Mouse (Mus musculus): ENCODE measurements at regions not wholly inside any gene's neighbourhood (a gene's known extent, or its start where the extent isn't known, plus 50 kb on each side); places are given as distances from the start of the nearest gene placed in this dataset.

GRCm38 (mm10) chr10:67339371-67339929 is 54.3 kb upstream of the Nrbf2 start:
- DNase-seq: no peak

DNA sequence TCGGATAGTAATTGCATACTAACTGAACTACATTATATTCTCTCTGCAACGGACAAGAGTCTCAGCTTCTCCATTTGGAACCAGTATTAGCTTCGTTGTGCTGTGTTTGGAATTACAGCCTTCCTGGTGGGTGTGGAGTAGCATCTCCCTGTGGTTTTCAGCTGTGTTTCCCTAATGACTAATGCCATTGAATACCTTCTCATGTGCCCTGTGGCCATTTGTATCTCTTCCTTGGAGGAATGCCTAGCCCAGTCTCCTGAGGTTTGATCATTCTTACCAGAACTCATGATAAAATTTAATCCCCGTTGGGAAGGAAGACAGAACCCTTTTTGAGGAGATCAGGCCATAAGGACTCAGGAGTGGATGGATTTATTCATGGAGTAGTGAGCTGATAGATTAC is 59.6 kb upstream of the Nrbf2 start:
- no peak for DNase-seq

DNA sequence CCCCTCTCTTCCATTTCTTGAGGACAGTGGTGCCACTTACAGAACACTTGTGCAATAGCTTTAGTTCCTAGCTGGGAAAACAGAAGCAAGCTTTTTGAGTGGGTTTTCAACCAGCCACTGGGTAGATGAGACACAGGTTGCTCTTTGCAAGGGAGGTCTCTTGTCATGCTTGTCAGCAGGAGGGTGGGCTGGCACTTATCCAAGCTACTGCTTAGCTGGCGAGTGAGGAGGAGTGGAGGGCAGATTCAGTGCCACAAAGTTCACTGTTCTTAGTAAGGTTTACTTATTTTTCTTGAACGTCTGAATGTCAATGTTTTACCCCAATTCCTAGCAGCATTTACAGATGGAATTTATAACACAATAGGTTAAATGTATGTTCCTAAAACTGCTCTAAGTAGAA is 65.9 kb upstream of the Nrbf2 start:
- no peak for DNase-seq

DNA sequence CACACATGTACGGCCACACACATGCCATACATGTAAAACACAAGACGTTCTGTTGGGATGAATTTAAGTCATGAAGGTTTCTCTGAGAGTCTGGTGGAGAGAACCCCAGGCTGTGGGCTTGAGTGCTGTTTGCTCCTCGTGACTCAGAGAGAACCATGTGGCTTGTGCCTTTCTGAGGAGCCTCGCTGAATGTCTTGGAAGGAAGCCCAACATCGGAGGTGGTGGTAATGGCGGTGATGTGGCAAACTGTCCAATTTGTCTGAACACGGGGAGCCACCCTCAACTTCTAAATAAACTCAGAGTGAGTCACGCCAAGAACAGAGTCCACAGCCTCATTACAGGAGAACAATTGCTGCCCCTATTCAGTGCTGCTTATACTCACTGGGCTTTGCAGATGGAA is 75.7 kb upstream of the Nrbf2 start:
- DNase-seq: no peak

GRCm38 (mm10) chr10:67361281-67361680 is 76.2 kb upstream of the Nrbf2 start:
- no peak for DNase-seq

DNA sequence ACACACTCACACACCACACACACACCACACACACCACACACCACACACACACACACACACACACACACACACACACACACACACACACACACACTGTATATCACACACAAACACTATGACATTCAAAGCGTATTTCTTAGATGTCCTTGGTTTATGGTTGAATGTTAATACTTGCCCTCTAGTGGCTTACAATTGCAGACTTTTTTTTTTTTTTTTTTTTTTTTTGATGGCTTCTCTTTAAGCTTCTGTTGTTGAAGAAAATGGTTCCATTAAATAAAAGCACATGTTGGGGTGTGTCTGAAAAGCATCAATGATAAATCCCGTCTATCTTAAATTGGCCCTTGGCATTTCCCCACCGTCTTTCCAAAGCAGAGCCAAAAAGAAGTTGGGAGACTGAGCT is 79.5 kb upstream of the Nrbf2 start:
- no peak for DNase-seq

DNA sequence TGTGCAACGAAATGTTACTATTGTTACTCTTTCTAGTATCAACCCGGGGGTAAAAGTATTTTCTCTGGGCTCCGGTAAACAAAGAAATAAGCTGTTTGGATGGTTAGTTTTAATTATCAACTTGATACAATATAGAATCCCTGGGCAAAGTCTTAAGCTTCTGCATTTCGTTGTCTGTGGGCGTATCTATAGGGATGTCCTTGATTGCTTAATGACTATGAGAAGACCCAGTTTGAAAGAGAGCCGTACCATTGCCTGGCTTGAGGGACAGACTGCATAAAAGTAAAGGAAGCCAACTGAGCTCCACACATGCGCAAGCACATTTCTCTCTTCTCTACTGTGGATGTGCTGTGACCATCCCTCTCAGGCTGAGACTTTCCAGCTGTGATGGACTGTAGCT is 80.1 kb upstream of the Nrbf2 start:
- DNase-seq: no peak

DNA sequence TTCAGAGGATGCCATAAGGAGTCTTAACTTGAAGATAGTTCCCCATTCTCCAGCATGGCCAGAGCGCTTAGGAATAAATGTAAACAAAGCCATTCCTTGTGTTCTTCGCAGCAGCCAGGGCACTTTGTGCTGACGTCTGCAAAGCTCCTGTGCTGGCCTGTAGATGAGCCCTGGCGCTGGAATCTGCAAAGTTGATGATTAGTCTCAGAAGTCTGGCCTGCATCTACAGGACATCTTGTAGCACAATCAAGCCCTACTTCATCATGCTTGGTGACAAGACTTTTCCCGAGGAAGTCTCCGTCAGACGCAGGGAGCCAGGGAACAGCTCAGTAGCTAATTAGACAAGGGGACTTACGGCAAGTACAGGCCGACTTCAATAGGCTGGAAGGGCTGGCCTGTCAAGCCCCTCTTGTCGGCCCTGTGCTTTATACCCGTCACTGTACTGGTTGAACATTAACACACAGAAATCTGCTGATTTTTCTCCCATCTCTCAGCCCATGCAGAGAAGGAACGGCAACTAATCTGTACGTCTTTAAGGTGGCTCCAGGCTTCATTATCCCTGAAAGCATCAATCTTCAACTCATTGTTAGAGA is 87.6 kb upstream of the Nrbf2 start:
- DNase-seq: no peak

- DNase-seq: no peak
Observed at GRCm38 (mm10) chr10:67376638-67377037, 91.5 kb upstream of the Nrbf2 start.

- DNase-seq: peak; percentile 45
Observed at GRCm38 (mm10) chr10:67377643-67378223, 92.6 kb upstream of the Nrbf2 start.

- no peak for DNase-seq
Observed at GRCm38 (mm10) chr10:67380174-67380573, 95.1 kb upstream of the Nrbf2 start.

GRCm38 (mm10) chr10:67383352-67383751 is 98.2 kb upstream of the Nrbf2 start:
- no peak for DNase-seq

GRCm38 (mm10) chr10:67383802-67384567 is 98.9 kb upstream of the Nrbf2 start:
- no peak for DNase-seq

DNA sequence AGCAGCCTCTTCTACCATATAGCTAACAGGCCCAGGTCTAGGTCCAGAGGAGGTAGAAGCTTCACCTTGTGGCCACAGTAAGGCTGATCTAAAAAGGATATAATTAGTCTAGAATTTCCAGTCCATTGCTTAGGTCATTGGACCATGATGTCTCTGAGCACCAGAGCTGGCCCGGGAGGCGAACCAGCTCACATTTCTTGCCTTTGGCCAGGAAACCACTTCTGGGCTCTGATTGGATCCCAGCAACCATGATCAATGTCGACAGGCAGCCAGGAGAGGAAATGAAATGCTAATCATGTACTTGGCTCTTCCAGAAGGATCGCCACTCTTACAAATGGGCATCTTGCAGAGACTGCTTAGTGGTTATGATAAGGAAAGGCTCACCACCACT is 99.5 kb upstream of the Nrbf2 start:
- DNase-seq: no peak

DNA sequence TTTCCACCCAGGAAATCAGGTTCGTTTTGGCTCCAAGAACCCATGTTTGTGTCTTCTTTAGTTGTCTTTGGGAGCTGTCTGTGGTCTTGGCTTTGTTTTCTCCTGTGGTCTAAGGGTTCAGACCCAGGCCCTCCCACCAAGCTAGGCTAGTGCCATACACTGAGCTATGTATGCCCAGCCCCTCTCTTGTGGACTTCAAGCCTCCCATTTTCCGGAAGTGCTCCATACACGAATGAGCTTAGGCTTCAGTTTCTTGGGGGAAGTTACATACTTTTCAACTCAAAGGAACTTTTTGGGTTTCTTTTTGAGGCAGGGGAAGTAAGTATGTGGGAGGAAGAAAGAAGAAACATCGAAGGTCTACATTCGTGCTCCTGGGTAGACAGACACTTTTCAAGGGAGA is 100.9 kb upstream of the Nrbf2 start:
- no peak for DNase-seq

DNA sequence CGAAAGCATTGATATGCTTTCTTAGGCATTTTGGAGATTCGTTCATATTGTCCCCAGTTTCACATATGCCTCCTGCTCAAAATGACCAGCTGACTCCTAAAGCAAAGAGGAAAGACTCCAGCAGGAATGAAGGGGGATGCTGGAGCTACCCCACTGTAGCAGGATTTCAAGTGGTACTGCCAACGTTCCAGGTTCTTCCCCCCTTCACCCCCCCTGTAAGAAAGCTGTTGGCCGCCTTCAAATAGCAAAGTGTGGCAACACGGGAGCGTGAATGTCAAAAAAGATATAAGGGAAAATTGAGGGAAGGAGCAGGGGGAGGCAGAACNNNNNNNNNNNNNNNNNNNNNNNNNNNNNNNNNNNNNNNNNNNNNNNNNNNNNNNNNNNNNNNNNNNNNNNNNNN is 103.7 kb upstream of the Nrbf2 start:
- DNase-seq: no peak

DNA sequence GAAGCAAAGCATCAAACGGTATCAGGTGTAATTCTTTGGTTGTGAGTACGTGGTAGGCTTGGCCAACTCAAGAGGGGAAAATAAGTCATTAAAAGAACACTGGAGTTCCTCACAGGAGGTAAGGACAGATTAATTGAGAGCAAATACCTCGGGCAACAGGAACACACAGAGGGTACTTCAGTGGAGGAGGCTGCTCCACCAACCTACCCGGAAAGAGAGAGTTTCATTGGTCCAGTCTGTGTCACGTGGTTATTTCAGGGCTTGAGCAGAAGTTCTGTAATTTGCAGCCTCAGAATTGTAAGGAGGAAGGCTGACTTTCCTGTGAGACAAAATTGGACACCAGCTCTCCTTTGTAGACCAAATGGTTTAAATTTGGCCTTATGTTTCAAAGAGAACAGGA is 115.3 kb upstream of the Nrbf2 start:
- no peak for DNase-seq

GRCm38 (mm10) chr10:67401409-67401808 is 116.3 kb upstream of the Nrbf2 start:
- no peak for DNase-seq

DNA sequence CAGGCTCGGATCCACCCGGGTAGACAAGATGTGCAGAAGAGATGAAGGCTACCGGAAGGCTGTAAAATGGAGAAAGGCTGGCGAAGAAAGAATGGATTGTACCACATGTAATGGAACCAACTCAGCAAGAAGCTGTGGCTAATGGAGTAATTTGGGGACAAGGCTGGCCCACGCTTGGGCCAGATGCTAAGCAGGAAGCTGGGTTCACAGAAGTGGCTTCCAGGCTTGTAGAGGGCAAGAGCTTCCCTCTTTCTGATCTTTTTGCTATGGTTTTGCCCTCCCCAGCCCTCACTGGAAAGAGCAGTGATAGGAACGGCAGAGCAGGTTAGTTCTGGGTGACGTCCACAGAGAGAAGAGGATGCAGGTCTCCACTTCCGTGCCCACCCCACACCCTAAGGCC is 117.7 kb upstream of the Egr2 start:
- no peak for DNase-seq

GRCm38 (mm10) chr10:67420761-67421160 is 114.5 kb upstream of the Egr2 start:
- no peak for DNase-seq

GRCm38 (mm10) chr10:67425407-67425806 is 109.9 kb upstream of the Egr2 start:
- DNase-seq: no peak

- DNase-seq: no peak
Observed at GRCm38 (mm10) chr10:67427220-67427619, 108.1 kb upstream of the Egr2 start.

DNA sequence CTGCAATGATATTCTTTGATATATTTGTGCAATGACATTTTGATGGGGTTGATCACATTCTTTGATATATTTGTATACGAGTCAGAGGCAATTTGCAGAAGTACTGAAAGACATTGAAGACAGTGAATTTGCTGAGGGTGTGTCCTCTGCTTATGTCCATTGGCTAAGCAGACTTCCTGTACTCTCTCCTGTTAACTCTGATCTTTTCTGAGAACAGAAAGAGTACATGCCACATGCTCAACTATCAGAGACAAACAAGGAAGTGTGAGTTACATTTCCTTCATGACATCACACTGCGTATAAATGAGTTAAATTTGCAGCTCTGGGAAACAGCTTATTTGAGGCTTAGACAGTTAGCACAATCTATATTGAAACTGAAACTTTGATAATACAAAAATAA is 104.5 kb upstream of the Egr2 start:
- DNase-seq: no peak
